Mouse (Mus musculus) thymus, adult 2 months (tissue): ENCODE measurements around the gene Tspo2. TPM values are rescaled to one million over a fixed set of nuclear protein-coding genes. Genes with fewer than 3 reads are reported as not detected.
A peak's percentile ranks its signal among the peaks of the same experiment; 100 is the strongest.

ENCODE experiments used
- DNase-seq: peaks from one replicate; pipeline ENCODE4 v3.0.0; 2021
- H3K27ac ChIP-seq: fragments of 200-500 bp; 2 replicates; pipeline ENCODE4 v1.5.1; 2012; ENCODE audit warnings: low read length, control low read depth; ENCODE audit not compliant: control insufficient read depth, insufficient read depth
- H3K27me3 ChIP-seq: fragments of 200-500 bp; 2 replicates; pipeline ENCODE4 v1.6.1; 2012; ENCODE audit warnings: mild to moderate bottlenecking, low read length, moderate library complexity, mixed read lengths; ENCODE audit not compliant: control insufficient read depth, insufficient read depth
- H3K36me3 ChIP-seq: fragments of 200-500 bp; 2 replicates; pipeline ENCODE4 v1.6.1; 2012; ENCODE audit warnings: mild to moderate bottlenecking, low read length, moderate library complexity; ENCODE audit not compliant: control insufficient read depth, insufficient read depth
- H3K4me1 ChIP-seq: fragments of 200-500 bp; replicated peaks from 2 replicates; pipeline ENCODE4 v1.6.1; 2012; ENCODE audit warnings: low read length; ENCODE audit not compliant: control insufficient read depth, insufficient read depth
- H3K4me3 ChIP-seq: fragments of 200-500 bp; 2 replicates; pipeline ENCODE4 v1.5.1; 2012; ENCODE audit warnings: mild to moderate bottlenecking, low read length, control low read depth, moderate library complexity; ENCODE audit not compliant: control insufficient read depth, insufficient read depth
- CTCF ChIP-seq: fragments of 200-500 bp; IDR thresholded peaks from 2 replicates; pipeline ENCODE4 v1.5.1; 2012; ENCODE audit warnings: mild to moderate bottlenecking, control low read depth, low read length, moderate library complexity, borderline replicate concordance; ENCODE audit not compliant: control insufficient read depth, poor library complexity, insufficient read depth; ENCODE audit errors: extremely low read depth
- POLR2A ChIP-seq: fragments of 200-500 bp; IDR thresholded peaks from 2 replicates; pipeline ENCODE4 v1.6.1; 2012; ENCODE audit warnings: mild to moderate bottlenecking, low read length, control low read depth, moderate library complexity; ENCODE audit not compliant: control insufficient read depth, poor library complexity, insufficient read depth; ENCODE audit errors: extremely low read depth
- WGBS: fragments of 180-500 bp; shearing (Covaris S2); methylation state at CpG from one replicate; pipeline ENCODE4 v1.1.7; 2018; 5-methylcytosine and 5-hydroxymethylcytosine counted together
- polyA plus RNA-seq: library from polyadenylated mRNA; depleted of rRNA; stranded (reverse); fragments of >200 nt; gene quantifications from 2 replicates; pipeline ENCODE4 v1.2.3, GENCODE M21; 2012

The Tspo2 gene
- polyA plus RNA-seq, 1 experiment: 0.22 TPM

DNA sequence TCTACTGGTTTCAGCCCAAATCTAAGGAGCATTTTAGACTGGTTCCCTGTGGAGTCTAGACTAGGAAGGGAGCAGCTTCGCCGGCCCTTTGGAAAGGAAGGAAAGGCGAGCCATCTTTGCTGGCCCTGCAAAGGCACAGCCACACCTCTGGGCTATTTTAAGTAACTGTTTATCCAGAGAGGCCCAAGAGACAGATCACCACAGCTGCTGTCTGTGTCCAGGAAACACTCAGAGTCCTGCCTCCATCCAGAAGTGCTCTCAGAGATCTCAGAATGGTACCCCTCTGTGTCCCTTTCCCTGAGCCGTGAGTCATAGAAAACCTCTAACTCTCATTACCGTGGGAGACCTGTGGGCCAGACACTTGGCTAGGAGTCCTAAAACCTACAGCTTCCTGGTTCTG lies 20.9 kb downstream of the Tspo2 start:
- DNase-seq: no peak
- no peaks in the 10 kb centered on the region for H3K27me3 ChIP-seq
- no peak overlapping the region for H3K4me3 ChIP-seq
- whole genome bisulfite sequencing: 60% methylated on average over 5 of the region's 5 CpGs
- H3K27ac ChIP-seq: no peak overlapping the region
- peaks cover 36% of the 10 kb centered on the region for H3K4me1 ChIP-seq
- no peaks in the 10 kb centered on the region for H3K36me3 ChIP-seq
- TF ChIP-seq CTCF: no peak

DNA sequence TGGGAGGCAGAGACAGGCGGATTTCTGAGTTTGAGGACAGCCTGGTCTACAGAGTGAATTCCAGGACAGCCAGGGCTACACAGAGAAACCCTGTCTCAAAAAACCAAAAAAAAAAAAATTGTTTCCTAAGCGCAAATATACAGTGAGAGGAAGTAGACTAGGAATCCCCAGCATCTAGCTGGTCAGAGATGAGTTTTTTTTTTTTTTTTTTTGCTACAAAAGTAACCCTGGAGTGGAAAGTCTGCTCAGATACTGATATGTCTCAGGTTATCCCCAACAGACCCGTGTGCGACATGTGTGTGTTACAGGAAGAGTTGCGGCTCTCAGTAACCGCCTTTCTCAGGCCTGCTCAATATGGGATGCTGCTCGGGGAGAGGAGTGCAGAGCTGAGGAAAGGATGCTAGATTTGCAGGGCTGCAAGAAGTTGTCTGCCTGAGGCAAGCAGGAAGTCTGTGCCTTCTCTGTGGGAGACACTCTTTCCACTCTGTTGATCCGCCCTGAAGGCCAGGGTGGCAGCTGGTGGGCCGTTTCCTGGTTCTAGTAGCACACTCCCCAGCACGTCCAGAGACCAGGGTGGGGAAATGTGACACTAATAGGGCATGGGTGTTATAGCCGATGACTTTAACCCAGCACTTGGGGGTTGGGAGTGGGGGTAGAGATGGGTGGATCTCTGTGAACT lies 23.3 kb downstream of the Tspo2 start:
- peak overlapping the region; percentile 85 for H3K27ac ChIP-seq
- no peaks in the 10 kb centered on the region for H3K27me3 ChIP-seq
- 19% methylated on average over 11 of the region's 11 CpGs for WGBS
- no peaks in the 10 kb centered on the region for H3K36me3 ChIP-seq
- DNase-seq: peak; percentile 52
- TF ChIP-seq CTCF (no peak), POLR2A (no peak)
- H3K4me1 ChIP-seq: peaks cover 38% of the 10 kb centered on the region
- H3K4me3 ChIP-seq: no peak overlapping the region

DNA sequence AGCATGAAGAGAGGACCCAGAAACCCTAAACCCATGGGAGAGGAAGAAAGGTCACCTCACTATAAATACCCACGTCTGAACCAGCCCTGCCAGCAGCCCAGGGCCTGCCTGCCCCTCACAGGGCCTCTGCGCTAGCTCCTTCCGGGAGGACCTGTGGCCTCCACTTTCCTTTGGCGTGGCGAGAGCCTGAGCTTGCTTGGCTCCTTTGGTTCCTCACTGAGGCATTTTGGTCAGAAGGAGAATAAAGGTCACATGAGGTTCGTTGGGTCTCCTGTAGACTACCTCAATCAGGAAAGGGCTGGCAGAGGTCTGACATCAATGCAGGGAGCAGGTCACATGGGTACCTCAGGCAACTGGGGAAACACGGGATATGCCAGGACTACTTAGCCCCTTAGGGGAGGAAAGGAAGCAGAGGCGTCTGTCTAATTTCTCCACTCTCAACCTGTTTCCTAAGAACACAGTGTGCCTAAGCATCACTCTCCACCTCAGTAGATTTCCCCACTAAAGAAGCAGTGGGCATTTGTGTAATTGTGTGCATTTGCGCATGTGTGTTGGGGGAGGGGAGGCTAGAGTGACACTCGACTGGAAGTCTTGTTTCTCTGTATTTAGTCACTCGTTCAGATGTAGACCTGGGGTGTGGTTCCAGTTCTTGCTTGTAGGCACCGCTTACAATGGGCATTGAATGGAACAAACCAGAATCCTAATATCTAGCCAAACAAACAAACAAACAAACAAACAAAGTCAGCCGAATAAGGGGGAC lies 24.2 kb downstream of the Tspo2 start:
- no peaks in the 10 kb centered on the region for H3K27me3 ChIP-seq
- peaks cover 34% of the 10 kb centered on the region for H3K4me1 ChIP-seq
- DNase-seq: no peak
- peak overlapping the region; percentile 63; the same call in 1 of the 2 replicates for H3K27ac ChIP-seq
- 54% methylated on average over 13 of the region's 13 CpGs for WGBS
- H3K36me3 ChIP-seq: no peaks in the 10 kb centered on the region
- no peak for TF ChIP-seq POLR2A
- TF ChIP-seq CTCF: no peak
- no peak overlapping the region for H3K4me3 ChIP-seq

DNA sequence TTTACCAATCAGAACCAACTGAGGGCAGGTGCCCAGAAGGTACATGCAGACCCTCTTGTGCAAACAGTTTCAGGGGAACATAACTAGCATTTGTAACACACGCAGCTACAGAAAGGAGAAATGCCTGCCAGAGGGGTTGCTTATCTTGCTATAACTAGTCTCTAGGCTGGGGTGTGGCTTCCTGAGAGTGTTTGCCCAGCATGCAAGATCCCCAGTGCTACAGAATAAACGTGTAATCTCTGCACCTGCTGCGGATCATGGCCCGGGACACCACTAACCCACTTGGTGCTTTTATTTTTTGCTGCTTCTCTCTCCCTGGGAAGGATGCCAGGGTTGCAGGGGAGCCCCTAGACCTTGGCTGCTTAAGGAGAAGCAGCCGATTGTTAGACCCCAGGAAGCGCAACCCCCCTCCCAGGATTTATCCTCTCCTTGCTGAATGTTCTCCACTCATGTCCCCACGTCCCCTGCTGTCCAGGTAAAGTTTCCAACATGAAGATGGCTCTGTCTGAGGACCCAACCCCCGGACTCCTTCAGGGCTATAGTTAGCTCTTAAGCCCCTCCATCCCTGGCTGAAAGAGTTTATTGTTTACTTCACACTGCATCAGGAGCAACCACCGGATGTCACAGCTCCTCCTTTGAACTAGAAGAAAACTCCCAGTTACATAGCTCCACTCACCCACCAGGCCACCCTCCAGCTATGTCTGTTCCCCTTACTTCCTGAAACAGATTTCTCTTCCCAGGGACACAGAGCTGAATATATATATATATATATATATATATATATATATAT lies 25.3 kb downstream of the Tspo2 start:
- H3K27ac ChIP-seq: peak overlapping the region; percentile 71
- no peak overlapping the region for H3K4me3 ChIP-seq
- H3K27me3 ChIP-seq: no peaks in the 10 kb centered on the region
- 11% methylated on average over 9 of the region's 9 CpGs for WGBS
- H3K36me3 ChIP-seq: no peaks in the 10 kb centered on the region
- peak; percentile 35 for DNase-seq
- peaks cover 34% of the 10 kb centered on the region for H3K4me1 ChIP-seq
- TF ChIP-seq CTCF: no peak
- TF ChIP-seq POLR2A: no peak

DNA sequence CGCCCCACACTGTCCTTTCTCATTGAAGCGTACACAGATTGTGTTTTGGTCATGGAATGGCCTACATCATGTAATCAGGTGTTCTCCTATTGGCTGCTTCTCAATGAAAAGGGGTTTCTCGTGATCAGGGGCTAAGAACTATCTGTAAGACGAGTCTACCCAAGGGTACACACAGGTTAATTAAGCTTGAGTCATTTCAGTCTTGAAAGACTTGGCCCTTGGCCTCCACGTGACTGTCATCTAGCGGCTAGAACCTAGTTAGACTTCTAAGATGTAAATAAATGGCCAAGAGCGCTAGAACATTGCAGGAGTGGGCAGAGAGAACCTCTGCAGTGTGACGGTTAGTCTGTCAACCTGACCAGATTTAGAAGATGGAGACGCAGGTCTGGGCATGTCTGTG lies 27.1 kb downstream of the Tspo2 start:
- TF ChIP-seq CTCF (no peak), POLR2A (no peak)
- H3K4me3 ChIP-seq: no peak overlapping the region
- H3K27ac ChIP-seq: no peak overlapping the region
- DNase-seq: no peak
- H3K27me3 ChIP-seq: no peaks in the 10 kb centered on the region
- 96% methylated on average over 9 of the region's 9 CpGs for WGBS
- H3K36me3 ChIP-seq: no peaks in the 10 kb centered on the region
- peaks cover 34% of the 10 kb centered on the region for H3K4me1 ChIP-seq

DNA sequence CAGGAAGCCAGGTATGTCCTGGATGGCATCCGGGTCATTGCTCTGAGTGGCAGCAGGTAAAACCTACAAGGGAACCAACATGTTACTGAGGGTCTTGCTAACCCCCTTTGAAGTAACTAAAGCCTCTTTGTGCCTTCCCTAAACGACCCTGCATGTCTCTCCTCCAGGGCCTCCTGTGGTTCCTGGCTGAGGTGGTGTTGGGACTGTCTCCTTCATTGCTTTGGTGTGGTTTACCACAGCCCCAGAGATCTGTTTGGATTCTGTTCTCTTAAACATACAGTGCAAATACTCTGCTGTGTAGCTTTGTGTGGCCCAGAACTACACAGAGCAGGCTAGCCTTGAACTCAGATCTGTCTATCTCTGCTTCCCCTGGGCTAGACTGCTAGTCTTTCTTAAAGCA lies 31.8 kb downstream of the Tspo2 start:
- H3K27me3 ChIP-seq: no peaks in the 10 kb centered on the region
- H3K4me1 ChIP-seq: no peaks in the 10 kb centered on the region; the same call in 1 of the 2 replicates
- peaks cover 15% of the 10 kb centered on the region; the same call in 1 of the 2 replicates for H3K36me3 ChIP-seq
- TF ChIP-seq CTCF (no peak), POLR2A (no peak)
- H3K4me3 ChIP-seq: no peak overlapping the region
- WGBS: 16% methylated on average over 2 of the region's 2 CpGs
- no peak for DNase-seq
- no peak overlapping the region for H3K27ac ChIP-seq
